Mouse (Mus musculus) ES-CJ7 (cell line): ENCODE results near the gene Psmb7.

Source experiments
- DNase-seq: peaks from one replicate; pipeline ENCODE4 v3.0.0; 2011; ENCODE audit warnings: low read depth, low spot score

The Psmb7 gene

GRCm38 (mm10) chr2:38643625-38644427 is at the start of gene Psmb7:
Gene Psmb7 (minus strand): TSS chr2:38644087.
- peak; percentile 96 for DNase-seq

DNA sequence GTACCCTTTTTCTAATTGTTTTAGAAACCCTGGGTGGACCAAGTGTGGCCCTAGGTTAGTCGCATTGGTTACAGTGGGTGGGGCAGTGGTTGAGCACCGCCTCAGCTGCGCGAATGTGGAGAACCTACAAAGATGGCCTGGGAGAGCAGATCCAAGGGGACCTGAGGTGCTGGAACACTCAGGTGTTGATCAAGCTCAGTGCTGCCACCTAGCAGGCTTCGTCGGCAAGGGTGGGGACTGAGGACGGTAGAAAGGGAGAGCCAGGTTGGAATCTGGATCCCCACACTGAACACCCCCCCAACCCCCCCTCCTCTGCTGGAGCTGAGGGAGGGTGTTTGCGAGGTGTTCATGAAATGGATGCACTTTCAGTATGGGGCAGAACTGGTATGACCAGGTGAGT is 47.7 kb upstream of the Psmb7 start:
- DNase-seq, result peak; percentile 87

GRCm38 (mm10) chr2:38689881-38690280 is 46.0 kb upstream of the Psmb7 start:
- DNase-seq, result no peak

DNA sequence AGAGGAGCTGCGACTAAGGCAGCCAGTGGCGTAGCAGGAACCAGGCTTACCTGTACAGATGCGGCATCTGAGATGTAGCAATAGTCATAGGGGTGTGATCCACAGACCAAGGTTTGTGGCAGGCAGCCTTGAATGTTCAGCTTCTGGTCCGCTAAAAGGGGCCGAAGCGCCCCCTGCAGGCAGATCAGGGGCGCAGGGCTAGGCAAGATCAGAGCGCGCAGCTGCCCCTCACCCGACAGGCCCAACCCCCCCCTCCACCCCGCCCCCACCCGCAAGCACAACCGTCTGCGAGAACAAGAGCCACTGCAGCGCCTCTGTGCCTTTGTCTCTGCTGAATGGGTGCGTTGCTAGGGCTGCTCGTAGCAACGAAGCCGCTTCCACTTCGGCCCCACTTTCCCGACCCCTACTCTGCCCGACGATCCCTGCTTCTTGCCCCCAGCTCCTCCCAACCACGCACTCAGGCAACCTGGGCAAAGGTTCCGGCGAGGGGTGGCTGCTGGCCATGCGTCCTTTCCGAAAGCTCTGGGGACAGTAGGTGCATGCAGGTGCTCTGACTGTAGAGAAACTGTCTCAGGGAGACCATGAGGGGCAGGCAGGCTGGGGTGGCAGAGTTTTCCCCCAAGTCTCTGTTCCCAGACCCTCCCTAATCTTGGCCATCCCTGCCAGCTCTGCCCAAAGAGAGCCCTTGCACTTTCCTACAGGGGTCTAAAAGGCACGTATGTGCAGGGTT is 45.1 kb upstream of the Psmb7 start:
- peak; percentile 82 for DNase-seq

DNA sequence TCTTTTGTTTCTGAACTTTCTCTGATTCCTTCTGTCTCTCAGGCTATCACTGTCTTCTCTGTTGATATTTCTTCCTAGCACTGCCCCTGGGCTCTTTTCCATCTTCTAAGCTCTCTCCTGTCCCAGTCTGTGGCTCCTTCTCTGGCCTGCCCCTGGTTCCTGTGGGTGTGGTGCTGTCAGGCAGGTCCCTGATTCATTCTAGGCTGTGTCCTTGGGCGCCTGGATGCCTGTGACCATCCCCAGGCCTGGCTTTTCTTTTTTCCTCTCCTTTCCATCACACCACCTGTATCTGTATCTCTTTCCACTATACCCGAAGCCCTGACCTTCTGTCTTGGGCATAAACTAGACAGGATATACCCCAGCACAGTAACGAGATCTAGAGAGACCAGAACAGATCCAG is 41.9 kb upstream of the Psmb7 start:
- no peak for DNase-seq

- no peak for DNase-seq
Observed at GRCm38 (mm10) chr2:38683083-38683482, 39.2 kb upstream of the Psmb7 start.

DNA sequence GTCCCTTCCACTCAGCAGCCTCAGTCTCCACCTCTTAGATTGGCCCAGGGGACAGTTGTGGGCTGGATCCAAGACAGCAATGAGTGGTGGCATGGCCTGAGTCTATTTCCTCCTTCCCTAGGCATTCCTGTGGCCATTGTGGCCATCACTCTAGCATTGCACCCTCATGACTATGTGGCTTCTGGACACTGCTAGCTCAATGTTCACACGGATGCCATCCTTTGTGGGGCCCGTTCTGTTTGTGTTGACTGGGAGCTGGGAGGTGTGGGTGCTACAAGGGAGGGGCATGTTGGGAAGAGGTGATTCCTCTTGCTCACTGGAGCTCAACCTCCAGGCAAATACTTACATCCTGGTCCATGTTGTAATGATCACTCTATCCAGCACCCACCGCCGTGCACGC is 38.3 kb upstream of the Psmb7 start:
- no peak for DNase-seq

- no peak for DNase-seq
Observed at GRCm38 (mm10) chr2:38678947-38679346, 35.1 kb upstream of the Psmb7 start.

- no peak for DNase-seq
Observed at GRCm38 (mm10) chr2:38675366-38675969, 31.6 kb upstream of the Psmb7 start.

DNA sequence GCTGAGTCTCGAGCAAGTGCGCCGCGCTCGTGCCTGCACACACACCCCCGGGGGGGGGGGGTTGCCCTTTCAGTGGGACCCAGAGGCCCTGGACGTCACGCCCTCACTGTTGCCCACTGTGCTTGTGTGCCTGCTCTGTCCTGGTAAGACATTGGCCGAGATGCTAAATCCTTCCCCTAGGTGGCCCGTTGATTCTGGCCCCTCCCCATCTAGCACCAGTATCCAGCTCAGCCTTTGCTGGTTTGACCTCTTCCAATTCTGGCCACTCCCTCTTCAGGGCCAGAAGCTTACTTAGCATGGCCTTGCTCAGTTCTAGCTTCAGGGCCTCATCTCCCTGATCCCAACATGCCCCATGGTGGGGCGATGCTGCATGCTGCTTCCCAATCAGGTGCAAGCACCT is 28.6 kb upstream of the Psmb7 start:
- peak; percentile 66 for DNase-seq

DNA sequence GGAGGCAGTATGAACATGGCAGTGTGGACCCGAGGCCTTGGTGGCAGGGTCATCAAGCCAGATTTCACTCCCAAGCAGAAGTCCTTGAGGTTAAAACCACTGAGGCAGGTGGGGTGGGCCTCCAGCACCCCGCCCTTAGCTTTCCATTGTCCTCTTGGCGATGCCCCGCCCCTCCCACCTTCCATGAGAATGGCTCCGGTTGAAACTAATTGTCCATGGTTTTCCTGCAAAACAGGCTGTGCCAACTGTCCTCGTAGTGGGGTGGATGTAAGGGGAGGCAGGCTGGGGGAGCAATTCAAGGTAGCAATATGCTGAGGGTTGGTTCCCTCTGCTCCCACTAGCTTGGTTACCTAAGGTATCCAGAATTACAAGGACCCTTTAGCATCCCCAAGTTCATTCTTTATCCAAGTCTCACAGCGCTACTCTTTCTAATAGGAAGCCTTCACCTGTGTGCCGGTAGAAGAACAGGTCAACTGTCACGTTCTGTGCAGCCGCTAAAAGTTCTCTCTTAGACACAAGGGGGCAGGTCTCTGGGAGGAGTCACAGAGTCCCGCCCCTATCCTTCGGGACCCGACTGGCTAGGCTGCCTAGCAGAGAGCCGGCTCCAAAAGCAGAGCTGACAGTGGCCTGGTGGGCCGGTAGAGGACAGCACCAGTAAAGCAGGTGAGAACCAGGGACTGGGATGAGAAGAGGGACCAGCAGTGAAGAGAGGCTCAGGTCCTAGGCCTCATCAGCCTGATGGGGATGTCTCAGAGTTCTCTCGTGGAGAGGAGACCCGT is 25.1 kb upstream of the Psmb7 start:
- DNase-seq, result peak; percentile 92

DNA sequence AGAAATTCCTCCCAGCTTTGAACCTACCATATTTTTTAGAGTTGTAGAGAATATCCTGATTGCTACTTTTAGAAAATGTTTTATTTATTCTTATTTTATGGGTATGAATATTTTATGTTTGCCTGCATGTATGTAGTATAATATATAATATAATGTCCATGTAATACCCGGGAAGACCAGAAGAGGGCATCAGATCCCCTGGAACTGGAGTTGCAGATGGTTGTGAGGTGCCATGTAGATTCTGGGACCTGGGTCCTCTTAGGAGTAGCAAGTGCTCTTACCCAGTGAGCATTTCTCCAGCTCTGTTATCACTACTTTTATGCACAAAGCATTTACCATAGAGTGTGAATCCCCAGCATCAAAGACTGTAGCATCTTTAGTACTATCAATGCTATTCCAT is 17.5 kb upstream of the Psmb7 start:
- peak; percentile 49 for DNase-seq

- DNase-seq, result peak; percentile 54
Observed at GRCm38 (mm10) chr2:38658338-38658836, 14.5 kb upstream of the Psmb7 start.

- DNase-seq, result no peak
Observed at GRCm38 (mm10) chr2:38653694-38654093, 9.8 kb upstream of the Psmb7 start.

DNA sequence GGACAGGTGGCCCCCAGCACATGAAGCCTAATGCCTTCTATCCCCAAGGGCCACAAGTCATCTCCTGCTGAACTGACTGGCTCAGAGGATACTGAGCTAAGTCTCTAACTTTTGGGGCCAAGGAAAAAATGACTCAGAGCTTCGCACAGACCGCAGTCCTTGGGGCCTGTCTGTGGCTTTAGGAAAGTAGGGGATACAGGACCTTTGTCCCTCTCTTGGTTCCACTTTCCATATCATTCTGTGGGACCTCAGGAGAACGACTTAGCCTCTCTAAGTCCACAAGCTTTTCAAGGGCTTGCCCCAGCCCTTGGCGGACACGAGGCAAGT is 9.4 kb upstream of the Psmb7 start:
- no peak for DNase-seq

- peak; percentile 19 for DNase-seq
Observed at GRCm38 (mm10) chr2:38652565-38653292, 8.8 kb upstream of the Psmb7 start.

GRCm38 (mm10) chr2:38652098-38652497 is 8.2 kb upstream of the Psmb7 start:
- no peak for DNase-seq

DNA sequence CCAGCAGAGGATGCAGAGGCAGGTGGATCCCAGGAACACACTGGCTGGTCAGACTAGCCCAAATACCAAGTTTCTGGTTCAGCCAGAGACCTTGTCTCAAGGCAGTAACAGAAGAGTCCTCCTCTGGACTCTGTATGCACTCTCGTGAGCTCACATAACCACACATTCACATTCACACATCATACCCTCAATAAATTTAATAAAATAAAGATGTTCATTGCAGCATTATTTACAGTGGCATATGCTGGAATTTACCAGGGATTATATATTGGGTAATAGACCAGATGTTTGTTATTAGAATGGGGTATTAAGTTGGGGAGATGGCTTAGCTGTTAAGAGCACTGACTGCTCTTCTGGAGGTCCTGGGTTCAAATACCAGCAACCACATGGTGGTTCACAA is 6.5 kb upstream of the Psmb7 start:
- no peak for DNase-seq

GRCm38 (mm10) chr2:38647661-38648060 is 3.8 kb upstream of the Psmb7 start:
- DNase-seq, result no peak

GRCm38 (mm10) chr2:38647201-38647606 is 3.3 kb upstream of the Psmb7 start:
- DNase-seq, result no peak

DNA sequence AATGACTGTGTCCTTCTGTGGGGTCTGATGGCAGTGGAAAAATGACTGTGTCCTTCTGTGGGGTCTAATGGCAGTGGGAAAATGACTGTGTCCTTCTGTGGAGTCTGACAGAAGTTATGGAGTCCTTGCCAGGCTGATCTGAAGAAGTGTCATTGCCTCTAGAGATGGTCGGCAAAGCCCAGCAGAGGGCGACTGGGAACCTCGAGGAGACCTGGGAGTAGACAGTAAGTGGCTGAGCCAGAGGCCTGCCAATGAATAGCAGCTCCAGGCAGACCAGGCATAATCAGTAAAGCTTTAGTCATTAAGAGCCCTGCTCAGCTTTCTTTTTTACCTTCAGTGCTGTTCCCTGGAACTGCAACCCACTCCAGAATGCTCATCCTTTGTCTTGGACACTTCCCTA is 2.0 kb upstream of the Psmb7 start:
- peak; percentile 82 for DNase-seq
